Mouse (Mus musculus) lung, postnatal 0 days (tissue): ENCODE measurements around the gene Pnmt. TPM values are rescaled to one million over a fixed set of nuclear protein-coding genes. Genes with fewer than 3 reads are reported as not detected.

Experiments used
- ATAC-seq: fragments of 200-750 bp; cut with Nextera tagmentation; 2 replicates; pipeline ENCODE4 v1.8.0; 2017; ENCODE audit warnings: moderate library complexity
- DNase-seq: peaks from one replicate; pipeline ENCODE4 v3.0.0-alpha.2; 2016; ENCODE audit warnings: low spot score
- H3K27ac ChIP-seq: fragments of 300-500 bp; sonication (generic); 2 replicates; pipeline ENCODE4 v1.5.1; 2014; ENCODE audit warnings: antibody characterized with exemption, mild to moderate bottlenecking, low read length, mixed read lengths
- H3K27me3 ChIP-seq: fragments of 300-500 bp; sonication (generic); replicated peaks from 2 replicates; pipeline ENCODE4 v1.6.1; 2014; ENCODE audit warnings: low read length, mixed read lengths; ENCODE audit not compliant: insufficient read depth
- H3K36me3 ChIP-seq: fragments of 300-500 bp; sonication (generic); 2 replicates; pipeline ENCODE4 v1.6.1; 2014; ENCODE audit warnings: low read length, mixed read lengths; ENCODE audit not compliant: insufficient read depth
- H3K4me1 ChIP-seq: fragments of 300-500 bp; sonication (generic); 2 replicates; pipeline ENCODE4 v1.6.1; 2014; ENCODE audit warnings: antibody characterized with exemption, low read depth, low read length, mixed read lengths; ENCODE audit not compliant: insufficient read depth
- H3K4me2 ChIP-seq: fragments of 300-500 bp; sonication (generic); replicated peaks from 2 replicates; pipeline ENCODE4 v1.6.1; 2014; ENCODE audit warnings: low read depth, mild to moderate bottlenecking, low read length, moderate library complexity, mixed read lengths
- H3K4me3 ChIP-seq: fragments of 300-500 bp; sonication (generic); 2 replicates; pipeline ENCODE4 v1.5.1; 2014; ENCODE audit warnings: low read depth, low read length
- H3K9ac ChIP-seq: fragments of 300-500 bp; sonication (generic); replicated peaks from 2 replicates; pipeline ENCODE4 v1.6.1; 2014; ENCODE audit warnings: low read depth, mild to moderate bottlenecking
- H3K9me3 ChIP-seq: fragments of 300-500 bp; sonication (generic); 2 replicates; pipeline ENCODE4 v1.6.1; 2016; ENCODE audit warnings: low read length, mixed read lengths
- CTCF ChIP-seq: IDR thresholded peaks from 2 replicates; pipeline ENCODE4 v1.5.1; 2016; ENCODE audit warnings: antibody characterized with exemption, mild to moderate bottlenecking
- EP300 ChIP-seq: IDR thresholded peaks from 2 replicates; pipeline ENCODE4 v1.6.1; 2016; ENCODE audit warnings: antibody characterized with exemption, mild to moderate bottlenecking, control low read depth
- WGBS: fragments of 180-500 bp; shearing (Covaris S2); extraction: QIAGEN DNeasy Blood & Tissue Kit; methylation state at CpG from one replicate; pipeline ENCODE4 v1.1.7; 2014; 5-methylcytosine and 5-hydroxymethylcytosine counted together
- polyA plus RNA-seq: library from polyadenylated mRNA; unstranded; fragments of >200 nt; fragmentation: Nextera tagmentation; extraction: Ambion mirVana; gene quantifications from 2 replicates; pipeline ENCODE4 v1.2.1, GENCODE M21; 2015

Pnmt gene
- polyA plus RNA-seq, 1 experiment from 2014 or later: not detected

DNA sequence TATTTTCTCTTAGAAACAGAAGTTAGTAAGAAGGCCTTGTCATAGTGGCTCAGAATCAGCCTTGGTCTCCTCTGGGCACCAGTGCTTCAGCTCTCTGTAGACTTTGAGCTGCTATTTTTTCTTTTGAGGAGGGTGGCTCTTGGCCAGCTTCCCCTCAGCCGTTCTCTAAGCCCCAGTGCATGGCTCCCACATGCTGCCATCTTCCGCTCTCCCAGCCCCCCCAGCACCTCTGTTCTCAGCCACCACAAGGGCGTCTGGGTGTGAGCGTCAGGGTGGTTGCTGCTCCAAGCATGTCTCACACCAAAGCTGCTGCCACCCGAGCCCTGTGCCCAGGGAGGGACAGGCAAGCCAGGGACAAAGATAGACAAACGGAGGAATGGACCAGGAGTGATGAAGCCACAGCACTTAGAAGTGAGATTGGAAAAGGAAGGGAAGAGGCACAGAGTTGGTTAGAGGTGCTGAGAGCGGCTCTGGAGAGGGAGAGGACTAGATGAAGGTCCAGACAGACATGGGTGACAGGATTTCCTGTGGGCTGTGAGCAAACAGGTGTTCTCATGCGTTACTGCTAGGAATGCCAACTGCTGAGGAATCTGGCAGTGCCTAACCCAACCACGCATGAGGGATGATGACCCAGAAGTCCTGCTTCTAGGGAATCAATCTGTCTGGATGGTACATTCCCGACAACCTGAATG is 18.9 kb upstream of the Pnmt start:
- Histone ChIP-seq H3K9me3 (no peaks in the 10 kb centered on the region), H3K27me3 (no peaks in the 10 kb centered on the region), H3K4me1 (peaks cover 10% of the 10 kb centered on the region; the same call in 1 of the 2 replicates), H3K4me3 (no peak overlapping the region), H3K4me2 (no peak overlapping the region), H3K9ac (no peak overlapping the region), H3K27ac (no peak overlapping the region), H3K36me3 (no peaks in the 10 kb centered on the region)
- WGBS: 70% methylated on average over 10 of the region's 10 CpGs
- DNase-seq (no peak), ATAC-seq (no peak)
- TF ChIP-seq EP300 (no peak), CTCF (no peak)

DNA sequence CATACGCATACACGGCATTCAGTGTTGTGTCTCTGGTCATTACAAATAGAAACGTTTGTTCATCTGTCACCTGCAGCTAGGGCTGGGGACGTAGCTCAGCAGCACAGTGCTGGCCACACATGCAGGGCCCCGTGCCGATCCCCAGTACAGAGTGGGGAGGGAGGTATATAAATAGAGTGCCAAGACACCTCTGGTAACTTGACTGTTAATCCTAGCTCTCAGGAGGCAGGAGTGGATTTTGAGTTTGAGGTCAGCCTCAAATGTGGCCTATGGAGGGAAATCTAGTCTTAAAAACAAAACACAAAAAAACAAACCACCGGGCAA is 18.4 kb upstream of the Pnmt start:
- Histone ChIP-seq H3K27ac (no peak overlapping the region), H3K36me3 (no peaks in the 10 kb centered on the region), H3K4me2 (no peak overlapping the region), H3K4me1 (peaks cover 6% of the 10 kb centered on the region; the same call in 1 of the 2 replicates), H3K9ac (no peak overlapping the region), H3K27me3 (no peaks in the 10 kb centered on the region), H3K9me3 (no peaks in the 10 kb centered on the region), H3K4me3 (no peak overlapping the region)
- DNase-seq (no peak), ATAC-seq (no peak)
- no peak for TF ChIP-seq CTCF
- TF ChIP-seq EP300: no peak
- WGBS: 69% methylated on average over 7 of the region's 7 CpGs

DNA sequence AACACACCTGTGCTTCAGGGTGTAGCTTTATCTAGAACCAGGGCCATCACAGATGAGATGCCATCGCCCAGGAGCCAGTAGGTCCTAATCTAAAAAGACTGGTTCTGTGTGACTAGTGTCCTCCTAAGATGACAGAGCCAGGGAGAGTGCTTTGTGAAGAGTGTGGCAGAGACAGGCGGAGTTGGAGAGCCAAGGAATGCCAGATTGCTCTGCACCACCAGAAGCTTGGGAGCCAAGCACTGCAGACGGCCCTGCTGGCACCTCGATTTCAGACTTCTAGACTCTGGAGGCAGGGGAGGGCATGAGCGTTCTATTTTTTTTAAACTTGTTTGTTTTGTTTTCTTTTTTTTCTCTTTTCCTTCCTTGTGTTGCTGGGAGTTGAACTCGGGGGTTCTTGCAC is 16.9 kb upstream of the Pnmt start:
- ATAC-seq (no peak), DNase-seq (no peak)
- Histone ChIP-seq H3K27ac (no peak overlapping the region), H3K9ac (no peak overlapping the region), H3K4me3 (no peak overlapping the region), H3K9me3 (no peaks in the 10 kb centered on the region), H3K4me1 (0 out of 2 replicates have a peak, but pooled peaks cover 2% of the 10 kb centered on the region), H3K27me3 (no peaks in the 10 kb centered on the region), H3K36me3 (no peaks in the 10 kb centered on the region), H3K4me2 (no peak overlapping the region)
- TF ChIP-seq CTCF: no peak
- no peak for TF ChIP-seq EP300
- 63% methylated on average over 6 of the region's 6 CpGs for WGBS

DNA sequence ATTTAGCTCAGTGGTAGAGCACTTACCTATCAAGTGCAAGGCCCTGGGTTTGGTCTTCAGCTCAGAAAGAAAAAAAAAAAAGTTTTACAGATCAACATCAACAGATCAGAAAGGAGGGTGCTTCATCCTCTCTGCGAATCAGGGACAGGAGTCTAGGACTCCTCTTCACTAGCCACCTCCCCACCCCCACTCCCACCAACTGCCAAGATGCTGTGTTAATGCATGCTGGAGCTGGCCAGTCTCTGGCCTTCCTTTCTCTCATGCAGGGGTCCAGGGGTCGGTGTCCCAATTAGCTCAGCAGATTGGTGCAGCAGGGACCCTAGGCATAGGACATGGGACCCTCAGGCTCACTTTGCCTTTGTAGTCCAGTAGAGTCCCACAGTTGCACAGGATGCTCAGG is 15.7 kb upstream of the Pnmt start:
- 91% methylated on average over 2 of the region's 2 CpGs for WGBS
- no peak for ATAC-seq
- no peak overlapping the region for H3K27ac ChIP-seq
- no peak for DNase-seq
- TF ChIP-seq EP300 (no peak), CTCF (no peak)
- 0 out of 2 replicates have a peak, but pooled peaks cover 2% of the 10 kb centered on the region for H3K4me1 ChIP-seq
- H3K4me3 ChIP-seq: no peak overlapping the region
- H3K27me3 ChIP-seq: no peaks in the 10 kb centered on the region
- H3K36me3 ChIP-seq: peaks cover 8% of the 10 kb centered on the region
- no peak overlapping the region for H3K4me2 ChIP-seq
- no peaks in the 10 kb centered on the region for H3K9me3 ChIP-seq
- H3K9ac ChIP-seq: no peak overlapping the region

- Histone ChIP-seq H3K27me3 (no peaks in the 10 kb centered on the region), H3K4me3 (no peak overlapping the region), H3K4me1 (0 out of 2 replicates have a peak, but pooled peaks cover 2% of the 10 kb centered on the region), H3K9ac (no peak overlapping the region), H3K9me3 (no peaks in the 10 kb centered on the region), H3K4me2 (no peak overlapping the region), H3K27ac (no peak overlapping the region), H3K36me3 (peaks cover 19% of the 10 kb centered on the region)
- 68% methylated on average over 8 of the region's 10 CpGs for WGBS
- TF ChIP-seq CTCF (no peak), EP300 (no peak)
- DNase-seq (no peak), ATAC-seq (no peak; the same call in 1 of the 2 replicates)
Observed at GRCm38 (mm10) chr11:98371556-98372240, 14.6 kb upstream of the Pnmt start.

GRCm38 (mm10) chr11:98372406-98372805 is 13.8 kb upstream of the Pnmt start:
- H3K9ac ChIP-seq: no peak overlapping the region
- H3K4me1 ChIP-seq: 0 out of 2 replicates have a peak, but pooled peaks cover 2% of the 10 kb centered on the region
- ATAC-seq: peak; percentile 27; the same call in 1 of the 2 replicates

More at GRCm38 (mm10) chr11:98372406-98372805, 13.8 kb upstream of the Pnmt start:
- peak; percentile 83 for DNase-seq
- Histone ChIP-seq H3K9me3 (no peaks in the 10 kb centered on the region), H3K4me2 (no peak overlapping the region), H3K27me3 (no peaks in the 10 kb centered on the region), H3K27ac (no peak overlapping the region), H3K36me3 (peaks cover 26% of the 10 kb centered on the region), H3K4me3 (no peak overlapping the region)
- TF ChIP-seq CTCF (peak; percentile 95), EP300 (no peak)
- WGBS: 6% methylated on average over 2 of the region's 2 CpGs
